Comparison of ENCODE assay signal across 16 mouse cellular contexts in the genomic region with DNA sequence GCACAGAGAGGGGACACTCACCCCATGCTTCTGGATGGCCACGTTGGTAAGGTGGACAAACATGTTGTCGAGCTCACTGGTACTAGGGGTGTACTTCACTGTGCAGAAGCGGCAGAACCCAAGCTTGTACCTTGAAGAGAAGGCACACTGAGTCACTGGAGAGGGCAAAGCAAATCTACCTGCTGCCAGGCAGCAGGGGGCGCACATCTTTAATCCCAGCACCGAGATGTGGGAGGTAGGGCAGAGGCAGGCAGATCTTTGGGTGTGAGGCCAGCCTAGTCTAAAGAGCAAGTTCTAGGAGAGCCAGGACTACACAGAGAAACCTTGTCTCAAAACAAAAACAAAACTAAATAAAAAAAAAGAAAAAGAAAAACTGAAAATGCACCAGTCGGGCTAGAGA. TPM values are rescaled to one million over a fixed set of nuclear protein-coding genes. Genes with fewer than 3 reads are reported as not detected.
DNase-seq lines count a peak whose midpoint lies in the region; ATAC-seq and TF ChIP-seq lines count a peak whose summit lies in the region.
"Had no signal": no experiment of that assay in that cellular context is flagged by ENCODE, and none has a peak within 500 bp of the region (broad histone marks: within the 10 kb centered on the region; RNA-seq: fewer than 3 reads in every experiment).

No protein-coding gene starts in this region.

- no peak for TF ChIP-seq POLR2A in ES-Bruce4 (IDR thresholded peaks at IDR 0.05; ENCODE audit: insufficient read depth, low read length)

- TF ChIP-seq EP300 in lung, postnatal 0 days (IDR thresholded peaks at IDR 0.05), result no peak
- TF ChIP-seq EP300 in ES-Bruce4 (IDR thresholded peaks at IDR 0.05; ENCODE audit: insufficient read depth, low read depth, low read length), result no peak

- H3K4me1 ChIP-seq in lung, postnatal 0 days (ENCODE audit: insufficient read depth, low read depth, low read length), result no peaks in the 10 kb centered on the region
- H3K4me1 ChIP-seq in ES-Bruce4 (ENCODE audit: control insufficient read depth, insufficient read depth, low read length), result peaks cover 2% of the 10 kb centered on the region
- H3K4me1 ChIP-seq: embryonic facial prominence, embryonic 15.5 days; forebrain, embryonic 15.5 days; lung, embryonic 15.5 days; midbrain, embryonic 13.5 days; neural tube, embryonic 13.5 days had no signal

- 88% methylated on average over 6 of the region's 6 CpGs for WGBS in lung, postnatal 0 days

- H3K4me3 ChIP-seq in gastrocnemius, adult 2 months, result no peak overlapping the region
- no peak overlapping the region for H3K4me3 ChIP-seq in lung, postnatal 0 days (ENCODE audit: low read depth, low read length)
- no peak overlapping the region for H3K4me3 ChIP-seq in ES-Bruce4 (ENCODE audit: low read depth, low read length)
- H3K4me3 ChIP-seq: embryonic facial prominence, embryonic 15.5 days; forebrain, embryonic 15.5 days; lung, embryonic 15.5 days; midbrain, embryonic 13.5 days; neural tube, embryonic 13.5 days had no signal

- intact Hi-C loops in gastrocnemius, adult 2 months (cut with DNase I), result no loop called here

- no peak for ATAC-seq in lung, postnatal 0 days
- ATAC-seq: forebrain, embryonic 15.5 days; intestine, embryonic 16.5 days; midbrain, embryonic 13.5 days had no signal

- DNase-seq in gastrocnemius, adult 2 months, result no peak
- DNase-seq in gastrocnemius, adult 8-10 months (ENCODE audit: low spot score in 2 of 2), result no peak
- no peak for DNase-seq in lung, postnatal 0 days (ENCODE audit: low spot score)
- DNase-seq in lung, postnatal 25 days (ENCODE audit: low spot score), result no peak
- peak; percentile 28 for DNase-seq in naive thymus-derived CD4-positive, alpha-beta T cell, adult 2 months (ENCODE audit: low read depth)
- no peak for DNase-seq in frontal cortex, postnatal 14 days (ENCODE audit: low spot score in 2 of 2)
- DNase-seq in ovary, adult 18-20 months (ENCODE audit: low spot score), result no peak
- DNase-seq: heart, postnatal 10 days had no signal

- no peak overlapping the region for H3K4me2 ChIP-seq in lung, postnatal 0 days (replicated peaks; ENCODE audit: low read depth, low read length)
- H3K4me2 ChIP-seq: embryonic facial prominence, embryonic 15.5 days; forebrain, embryonic 15.5 days; lung, embryonic 15.5 days; midbrain, embryonic 13.5 days; neural tube, embryonic 13.5 days had no signal

- no peak overlapping the region for H3K27ac ChIP-seq in gastrocnemius, adult 2 months
- no peak overlapping the region for H3K27ac ChIP-seq in lung, postnatal 0 days (ENCODE audit: low read length)
- no peak overlapping the region for H3K27ac ChIP-seq in ES-Bruce4 (ENCODE audit: insufficient read depth, low read length)
- H3K27ac ChIP-seq: embryonic facial prominence, embryonic 15.5 days; forebrain, embryonic 15.5 days; lung, embryonic 15.5 days; midbrain, embryonic 13.5 days; neural tube, embryonic 13.5 days had no signal

- 0 out of 2 replicates have a peak, but pooled peaks cover 4% of the 10 kb centered on the region for H3K36me3 ChIP-seq in lung, postnatal 0 days (ENCODE audit: insufficient read depth, low read length)
- no peaks in the 10 kb centered on the region; the same call in 1 of the 2 replicates for H3K36me3 ChIP-seq in ES-Bruce4 (ENCODE audit: control insufficient read depth, insufficient read depth, low read length, poor library complexity, severe bottlenecking)

- no peaks in the 10 kb centered on the region for H3K9me3 ChIP-seq in lung, postnatal 0 days (ENCODE audit: low read length)
- H3K9me3 ChIP-seq in ES-Bruce4 (replicated peaks; ENCODE audit: control insufficient read depth, insufficient read depth, low read length, poor library complexity, severe bottlenecking), result no peaks in the 10 kb centered on the region
- H3K9me3 ChIP-seq: embryonic facial prominence, embryonic 15.5 days; forebrain, embryonic 15.5 days; lung, embryonic 15.5 days; midbrain, embryonic 13.5 days; neural tube, embryonic 13.5 days had no signal

- H3K9ac ChIP-seq in lung, postnatal 0 days (replicated peaks; ENCODE audit: low read depth), result no peak overlapping the region
- H3K9ac ChIP-seq in ES-Bruce4 (ENCODE audit: low read depth, poor library complexity, severe bottlenecking), result no peak overlapping the region
- H3K9ac ChIP-seq: embryonic facial prominence, embryonic 15.5 days; forebrain, embryonic 15.5 days; lung, embryonic 15.5 days; midbrain, embryonic 13.5 days; neural tube, embryonic 13.5 days had no signal

- TF ChIP-seq CTCF in gastrocnemius, adult 2 months (IDR thresholded peaks at IDR 0.05), result peak; percentile 22; the same call in 1 of the 2 replicates
- peak; percentile 39 for TF ChIP-seq CTCF in lung, postnatal 0 days (IDR thresholded peaks at IDR 0.05)
- TF ChIP-seq CTCF in ES-Bruce4 (IDR thresholded peaks at IDR 0.05; ENCODE audit: low read depth, low read length), result peak; percentile 58

- H3K27me3 ChIP-seq in lung, postnatal 0 days (replicated peaks; ENCODE audit: insufficient read depth, low read length), result no peaks in the 10 kb centered on the region
- no peaks in the 10 kb centered on the region for H3K27me3 ChIP-seq in ES-Bruce4 (ENCODE audit: control insufficient read depth, insufficient read depth, low read length, poor library complexity, severe bottlenecking)
- H3K27me3 ChIP-seq: embryonic facial prominence, embryonic 15.5 days; forebrain, embryonic 15.5 days; lung, embryonic 15.5 days; midbrain, embryonic 13.5 days; neural tube, embryonic 13.5 days had no signal

RNA-seq across cellular contexts. Expression of a gene that starts 13.4 kb away (rescaled TPM):
- 1 to 10 TPM; 2.5 to 3.8 TPM for total RNA-seq in gastrocnemius, adult 2 months (2021)
- 1 to 10 TPM; 2.7 to 4.2 (median 3.5) TPM for total RNA-seq in gastrocnemius, adult 8-10 months (2022)
- 13.8 and 13.9 TPM in 2 replicates for polyA plus RNA-seq in lung, postnatal 0 days (2015; fragmentation: Nextera tagmentation; extraction: Ambion mirVana)
- 13.6 and 19.1 TPM in 2 replicates for polyA plus RNA-seq in ES-Bruce4 (2011; ENCODE audit: insufficient read depth, insufficient read length, low read depth, missing spikeins)

RNA-seq across cellular contexts. Expression of a gene that starts 29.4 kb away (rescaled TPM):
- 1 to 10 TPM in 1 of 2 experiments, under 1 TPM in 1; 0.50 to 1.2 TPM for total RNA-seq in gastrocnemius, adult 2 months (2021)
- total RNA-seq in gastrocnemius, adult 8-10 months (2022), result 1 to 10 TPM; 1.1 to 2.5 (median 2.1) TPM
- 33.8 and 34.6 TPM in 2 replicates for polyA plus RNA-seq in lung, postnatal 0 days (2015; fragmentation: Nextera tagmentation; extraction: Ambion mirVana)
- 3.7 and 6.5 TPM in 2 replicates for polyA plus RNA-seq in ES-Bruce4 (2011; ENCODE audit: insufficient read depth, insufficient read length, low read depth, missing spikeins)
- total RNA-seq: left cerebral cortex, postnatal 14 days had no signal

RNA-seq across cellular contexts. Expression of a gene that starts 32.9 kb away (rescaled TPM):
- total RNA-seq in gastrocnemius, adult 2 months (2021), result 10 to 100 TPM; 43.7 to 70.1 TPM
- 10 to 100 TPM; 45.3 to 58.5 (median 48.2) TPM for total RNA-seq in gastrocnemius, adult 8-10 months (2022)
- 46.7 and 51.7 TPM in 2 replicates for polyA plus RNA-seq in lung, postnatal 0 days (2015; fragmentation: Nextera tagmentation; extraction: Ambion mirVana)
- polyA plus RNA-seq in ES-Bruce4 (2011; ENCODE audit: insufficient read depth, insufficient read length, low read depth, missing spikeins), result 78.3 and 82.8 TPM in 2 replicates
